Mouse (Mus musculus) frontal cortex, adult (tissue): Measurements from ENCODE around the gene Fbrsl1.
"Not testable (repeated sequence)": the region's sequence is repeated elsewhere in the genome, so short reads cannot be mapped to it uniquely, and the experiment has no call there.

Source experiments
- ATAC-seq: cut with Nextera tagmentation; 2 replicates; pipeline ENCODE4 v1.9.2; 2017; ENCODE audit warnings: mild to moderate bottlenecking, moderate library complexity, mixed read lengths; ENCODE audit not compliant: low TSS enrichment

The Fbrsl1 gene

GRCm38 (mm10) chr5:110449294-110449693 lies 991 bp upstream of the Fbrsl1 start:
- no peak for ATAC-seq

DNA sequence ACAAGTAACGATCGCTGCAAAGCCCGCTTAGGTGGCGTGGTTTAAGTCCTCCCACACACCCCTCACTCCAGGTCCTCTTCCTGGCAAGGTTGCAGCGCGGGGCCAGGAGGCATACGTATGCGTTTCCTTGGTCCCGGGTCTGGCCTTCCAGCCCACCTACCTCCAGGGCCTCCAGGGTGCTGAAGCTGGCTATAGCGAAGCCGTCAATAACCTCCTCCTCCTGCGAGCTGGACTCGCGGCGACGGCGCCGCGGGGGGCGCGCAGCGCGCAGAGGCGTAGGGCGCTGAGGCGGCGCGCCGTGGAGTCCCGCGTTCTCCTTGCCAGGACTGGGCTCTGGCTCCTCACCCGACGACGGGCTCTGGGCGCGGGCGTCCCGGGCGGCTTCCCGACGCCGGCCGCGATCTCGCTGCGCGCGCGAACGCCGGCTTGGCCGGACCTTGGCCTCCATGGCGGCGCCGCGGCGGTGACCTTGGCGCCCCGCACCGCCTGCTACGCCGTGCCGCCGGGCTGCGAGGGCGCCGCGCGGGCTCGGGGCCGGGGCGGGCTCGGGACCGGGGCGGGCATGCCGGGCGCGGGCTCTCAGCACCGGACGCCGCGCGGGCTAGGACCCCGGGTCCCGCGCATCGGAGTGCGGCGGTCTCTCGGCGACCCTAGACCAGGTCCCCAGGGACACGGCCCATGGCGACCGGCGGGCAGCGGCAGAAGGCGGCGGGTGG lies 425 bp downstream of the Fbrsl1 start:
- peak; percentile 45; the same call in 1 of the 2 replicates for ATAC-seq

- ATAC-seq: no peak
Observed at GRCm38 (mm10) chr5:110444509-110444908, 3.8 kb downstream of the Fbrsl1 start.

DNA sequence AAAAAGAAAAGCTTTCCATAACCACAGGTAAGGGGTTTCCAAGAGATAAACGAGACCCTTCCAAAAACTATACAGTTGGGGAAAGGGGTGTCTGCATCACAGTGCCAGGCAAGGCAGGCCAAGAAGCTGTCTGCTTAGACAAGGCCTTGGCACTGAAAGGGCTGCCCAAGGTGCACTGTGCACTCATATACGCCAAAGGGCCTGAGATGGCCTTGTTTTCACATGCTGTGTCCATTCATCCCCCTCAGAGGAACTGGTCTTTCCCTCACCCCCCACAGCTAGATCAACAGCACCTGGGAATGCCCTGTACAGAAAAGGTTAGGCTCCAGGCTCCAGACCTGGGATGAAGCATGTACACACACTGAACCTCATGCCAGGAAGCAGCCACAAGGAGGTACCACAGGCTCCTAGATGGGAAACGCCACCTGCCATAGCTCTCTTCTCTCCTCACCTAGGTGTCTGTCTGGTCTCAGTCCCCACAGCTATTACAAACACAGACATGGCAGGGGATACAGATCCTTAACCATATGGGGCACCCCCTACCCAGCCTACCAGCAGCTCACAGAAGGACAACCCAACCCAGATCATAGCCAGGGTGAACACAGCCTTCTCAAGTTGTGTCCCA lies 5.2 kb downstream of the Fbrsl1 start:
- no peak for ATAC-seq

DNA sequence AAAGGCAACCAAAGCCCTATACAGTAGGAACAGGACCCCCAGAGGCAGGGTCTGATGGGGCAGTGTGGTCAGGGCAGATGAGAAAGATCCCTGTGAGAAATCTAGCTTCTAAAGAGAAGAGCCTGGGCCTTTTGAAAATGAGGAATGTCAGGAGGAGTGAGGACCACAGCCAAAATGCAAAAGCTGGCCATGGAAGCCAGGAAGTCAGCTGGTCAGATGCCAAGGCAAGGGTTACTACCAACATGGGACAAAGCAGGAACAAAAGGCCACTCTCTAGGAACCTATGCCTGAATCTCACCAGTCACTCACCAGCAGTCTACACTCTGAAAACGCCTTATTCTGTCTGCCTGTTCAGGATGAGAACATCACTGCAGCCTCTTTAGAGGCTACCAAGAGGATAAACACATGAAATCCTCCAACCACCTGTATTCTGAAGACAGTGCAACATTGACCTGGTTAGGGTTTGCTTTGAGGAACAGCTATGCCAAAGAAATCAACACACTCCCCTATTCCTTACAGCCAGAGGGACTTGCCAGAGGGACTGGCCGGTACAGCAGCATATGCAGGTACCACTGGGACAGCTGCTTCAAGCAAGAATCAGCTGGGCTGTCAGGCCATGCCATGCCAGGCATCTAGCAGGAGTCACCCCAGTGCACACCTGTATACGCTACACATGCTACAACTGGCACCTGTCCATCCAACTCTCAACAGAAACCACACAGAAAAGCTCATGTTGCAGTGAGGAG lies 8.6 kb downstream of the Fbrsl1 start:
- no peak for ATAC-seq

DNA sequence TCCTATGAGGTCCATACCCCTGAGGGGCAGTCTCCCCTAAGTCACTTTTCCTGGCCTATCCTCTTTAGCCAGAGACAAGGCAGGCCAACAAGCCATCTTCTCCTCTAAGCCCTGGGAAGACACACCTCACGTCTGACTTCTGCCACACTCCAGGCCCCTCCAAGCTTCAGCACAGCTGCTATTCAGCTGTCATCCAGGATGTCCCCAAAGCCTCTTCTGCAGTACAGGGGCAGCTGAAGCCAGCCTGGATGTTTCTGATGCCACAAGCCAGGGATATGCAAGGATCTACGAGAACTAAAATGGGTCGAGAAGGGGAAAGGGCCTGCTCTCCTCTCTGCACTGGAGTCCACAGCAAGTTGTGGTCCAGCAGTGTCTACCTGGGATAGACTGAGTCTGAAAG lies 9.7 kb downstream of the Fbrsl1 start:
- no peak for ATAC-seq

GRCm38 (mm10) chr5:110437632-110438261 lies 10.6 kb downstream of the Fbrsl1 start:
- ATAC-seq: no peak

- ATAC-seq: not testable (repeated sequence)
Observed at GRCm38 (mm10) chr5:110436166-110436565, 12.1 kb downstream of the Fbrsl1 start.

DNA sequence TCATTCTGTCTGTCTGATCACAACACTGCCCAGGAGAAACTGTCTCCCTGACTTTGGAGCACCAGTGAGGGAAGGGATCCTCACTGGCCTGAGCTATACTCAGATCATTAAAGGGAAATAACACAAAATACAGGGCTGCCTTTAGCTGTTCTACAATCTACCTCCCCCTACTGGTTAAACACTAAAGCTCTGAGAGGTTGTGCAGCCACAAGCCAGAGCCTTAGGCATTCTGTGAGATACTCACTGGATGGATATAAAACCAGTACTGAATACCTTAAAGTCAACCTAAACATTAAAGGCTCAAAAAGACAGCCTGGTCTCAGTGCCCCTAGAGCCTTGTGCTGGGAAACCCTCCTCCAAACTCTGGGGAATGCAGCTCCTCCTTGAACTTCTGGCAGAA lies 13.5 kb downstream of the Fbrsl1 start:
- peak; percentile 69; the same call in 1 of the 2 replicates for ATAC-seq

- peak; percentile 79 for ATAC-seq
Observed at GRCm38 (mm10) chr5:110429045-110429444, 19.3 kb downstream of the Fbrsl1 start.

- no peak for ATAC-seq
Observed at GRCm38 (mm10) chr5:110428290-110428689, 20.0 kb downstream of the Fbrsl1 start.

GRCm38 (mm10) chr5:110425187-110425586 lies 23.1 kb downstream of the Fbrsl1 start:
- no peak for ATAC-seq

DNA sequence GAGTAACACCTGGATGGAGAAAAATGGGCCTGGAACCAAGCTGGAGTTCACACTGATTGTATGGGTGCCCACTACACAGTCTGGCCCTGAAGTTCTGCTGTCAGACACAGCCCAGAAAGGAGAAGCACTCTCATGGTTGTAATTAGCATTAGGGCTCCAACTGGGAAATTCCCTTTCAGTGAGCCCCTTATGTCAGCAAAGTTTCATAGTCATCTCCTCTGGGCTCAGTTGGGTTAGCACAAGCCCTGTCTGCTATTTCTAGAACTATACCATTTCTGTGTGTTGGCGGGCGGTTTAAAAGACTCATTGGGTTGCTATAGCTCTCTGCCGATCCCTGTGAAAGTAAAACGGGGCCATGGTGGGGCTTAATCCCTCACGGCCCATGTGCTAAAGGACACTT lies 24.1 kb downstream of the Fbrsl1 start:
- ATAC-seq: no peak

DNA sequence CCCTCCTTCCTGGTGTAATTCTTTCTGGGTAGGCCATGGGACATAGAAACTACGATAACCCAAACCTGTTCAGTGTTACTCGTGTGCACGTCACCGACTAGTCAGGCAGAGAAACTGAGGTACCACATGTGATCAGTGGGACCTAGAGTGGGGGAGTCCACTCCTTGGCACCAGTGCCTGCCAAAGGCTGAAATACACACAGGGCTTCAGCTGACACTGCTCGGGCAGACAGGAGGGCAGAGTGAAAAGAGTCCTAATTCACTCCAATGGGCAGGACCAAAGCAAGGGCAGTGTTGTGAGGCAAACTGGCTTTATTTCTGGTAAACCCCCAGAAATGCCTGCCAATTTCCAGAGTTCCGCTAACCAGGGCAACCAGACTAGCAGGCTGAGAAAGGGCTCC lies 26.9 kb downstream of the Fbrsl1 start:
- ATAC-seq: no peak

- no peak for ATAC-seq
Observed at GRCm38 (mm10) chr5:110420950-110421349, 27.4 kb downstream of the Fbrsl1 start.

- no peak for ATAC-seq
Observed at GRCm38 (mm10) chr5:110420201-110420600, 28.1 kb downstream of the Fbrsl1 start.

GRCm38 (mm10) chr5:110418523-110418911 lies 29.8 kb downstream of the Fbrsl1 start:
- no peak; the same call in 1 of the 2 replicates for ATAC-seq

GRCm38 (mm10) chr5:110417756-110418522 lies 30.4 kb downstream of the Fbrsl1 start:
- ATAC-seq: no peak

DNA sequence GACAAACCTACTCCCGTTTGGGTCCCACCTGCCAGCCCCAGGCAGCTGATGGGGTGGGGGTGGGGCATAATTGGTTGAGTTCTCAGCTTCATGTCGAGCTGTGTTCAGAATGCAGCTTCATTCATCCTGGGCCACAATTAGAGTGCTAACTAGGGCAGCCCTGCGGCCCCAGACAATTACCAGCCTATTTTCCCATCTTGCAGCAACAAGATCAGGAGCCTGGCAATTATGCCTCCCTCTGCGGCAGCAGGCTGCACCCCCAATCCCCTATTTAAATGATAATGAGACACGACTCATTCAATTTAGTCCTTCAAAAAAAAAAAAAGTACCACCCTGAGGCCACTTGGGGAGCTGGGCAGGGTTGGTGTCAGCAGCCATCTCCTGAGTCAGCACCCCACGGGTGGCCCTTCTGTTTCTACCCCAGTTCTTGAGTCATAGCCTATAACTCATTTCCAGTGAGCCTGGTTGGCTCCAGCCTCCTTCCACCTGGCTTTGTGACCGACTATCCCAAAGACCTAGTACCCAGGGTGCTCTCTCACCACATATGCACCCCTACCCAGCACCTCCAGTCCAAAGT lies 31.4 kb downstream of the Fbrsl1 start:
- ATAC-seq: peak; percentile 66

DNA sequence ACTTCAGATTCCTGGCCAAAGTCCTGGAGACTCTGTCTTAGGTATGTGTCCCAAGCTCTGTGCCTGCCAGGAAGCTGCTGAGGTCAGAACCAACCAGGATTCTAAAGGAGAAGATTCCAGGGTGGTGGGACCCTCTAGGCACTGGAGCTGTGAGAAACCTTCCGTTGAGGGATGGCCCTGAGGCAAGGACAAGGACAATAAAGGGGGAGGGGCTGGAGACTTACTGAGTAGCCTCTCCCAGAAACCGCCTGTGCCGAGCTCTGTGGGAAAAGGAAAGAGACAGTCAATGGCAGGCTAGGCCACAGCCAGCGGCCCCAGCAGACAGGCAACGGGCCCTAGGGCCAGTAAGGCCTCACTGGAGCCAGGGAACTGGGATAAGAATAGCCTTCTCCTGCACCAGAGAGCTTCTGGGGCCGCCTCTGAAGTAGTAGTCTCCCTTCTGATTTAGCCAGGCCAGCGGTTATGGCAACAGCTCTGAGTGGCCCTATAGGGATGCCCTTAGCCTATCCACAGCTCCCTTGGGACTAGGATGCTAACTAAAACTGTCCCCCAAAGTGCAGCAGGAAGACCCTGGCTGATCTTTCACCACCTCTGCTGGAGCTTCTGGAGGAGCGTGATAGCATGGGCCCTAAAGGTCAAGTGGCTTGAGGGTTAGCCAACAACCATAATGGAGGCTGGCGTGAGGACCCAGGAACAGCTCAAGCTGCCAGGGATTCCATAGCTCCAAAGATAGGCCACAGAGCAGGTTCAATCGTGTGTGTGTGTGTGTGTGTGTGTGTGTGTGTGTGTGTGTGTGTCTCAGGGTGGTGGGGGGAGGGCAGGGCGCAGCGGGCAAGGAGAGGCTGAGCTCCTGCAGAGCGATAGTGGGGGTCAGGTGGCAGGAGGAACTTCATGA lies 32.2 kb downstream of the Fbrsl1 start:
- no peak for ATAC-seq
